Mouse (Mus musculus) cerebral cortex, adult 2 months (tissue): ENCODE measurements around the gene Etaa1.

Source experiments
- WGBS: fragments of 180-500 bp; shearing (Covaris S2); methylation state at CpG from one replicate; pipeline ENCODE4 v1.1.7; 2018; 5-methylcytosine and 5-hydroxymethylcytosine counted together

The Etaa1 gene

DNA sequence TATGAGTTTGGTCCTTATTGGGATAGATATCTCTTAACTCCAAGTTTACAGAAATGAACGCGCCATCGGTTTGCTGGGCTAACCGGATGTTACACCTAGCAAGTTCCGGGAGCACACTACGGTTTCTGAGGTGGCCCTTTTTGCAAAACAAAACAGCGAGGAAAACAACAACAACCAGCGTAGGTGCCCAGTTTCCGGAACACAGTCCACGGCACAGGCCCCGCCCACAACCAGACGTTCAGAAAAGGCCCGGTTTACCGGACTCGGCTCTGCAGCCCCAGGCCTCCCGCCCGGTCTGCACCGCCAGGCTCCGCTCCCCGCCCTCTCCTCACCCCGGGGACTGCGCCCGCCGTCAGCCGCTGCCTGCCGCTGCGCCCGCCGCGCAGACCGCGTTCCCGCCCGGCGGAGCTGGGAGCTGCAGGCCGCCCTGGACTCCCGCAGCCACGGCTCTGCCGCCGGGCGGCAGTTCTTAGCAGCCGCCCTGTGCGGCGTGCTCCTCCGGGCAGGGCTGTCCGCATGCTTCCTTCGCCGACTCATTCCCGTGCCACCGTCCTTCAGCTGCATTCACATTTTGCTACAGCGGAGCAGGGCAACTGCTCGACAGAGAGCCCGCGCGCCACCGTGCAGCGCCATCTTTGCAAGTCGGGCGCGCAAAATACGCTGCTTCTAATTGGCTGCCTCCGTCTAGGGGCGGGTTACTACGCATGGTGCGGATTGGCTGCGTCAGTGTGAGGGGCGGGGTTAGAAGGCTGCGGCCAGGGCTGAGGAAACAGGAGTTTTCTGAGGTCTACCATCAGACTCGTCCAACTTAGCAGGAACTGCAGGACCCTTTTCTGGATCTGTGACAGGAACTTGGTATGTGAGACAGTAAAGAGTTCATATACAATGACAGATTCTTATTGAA lies at the start of gene Etaa1:
Gene Etaa1 (minus strand): TSS at position 645 of the 904 bp plus-strand sequence.
- WGBS = under 1% methylated on average over 69 of the region's 69 CpGs

GRCm38 (mm10) chr11:17994151-17994550 lies 40.5 kb upstream of the Etaa1 start:
- WGBS = 79% methylated on average over 3 of the region's 3 CpGs

DNA sequence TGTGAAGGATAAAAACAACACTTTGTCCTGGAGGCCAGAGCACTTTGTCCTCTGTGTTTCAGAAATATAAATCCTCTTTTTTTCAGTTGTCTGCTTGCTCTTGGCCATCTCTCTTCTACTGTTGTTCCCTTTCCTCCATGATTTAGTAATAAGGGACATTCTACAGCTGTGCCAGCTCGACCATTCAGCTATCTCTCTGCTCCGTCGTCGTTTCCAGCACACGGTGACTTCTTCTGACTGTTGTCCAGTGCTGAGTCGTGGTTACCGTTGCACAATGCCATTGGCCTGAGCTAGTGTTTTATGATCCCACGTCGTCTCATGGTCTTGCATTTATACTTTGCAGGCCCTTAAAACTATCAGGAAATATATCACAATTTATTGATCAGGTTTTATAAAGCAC lies 38.6 kb upstream of the Etaa1 start:
- WGBS = 86% methylated on average over 9 of the region's 9 CpGs

DNA sequence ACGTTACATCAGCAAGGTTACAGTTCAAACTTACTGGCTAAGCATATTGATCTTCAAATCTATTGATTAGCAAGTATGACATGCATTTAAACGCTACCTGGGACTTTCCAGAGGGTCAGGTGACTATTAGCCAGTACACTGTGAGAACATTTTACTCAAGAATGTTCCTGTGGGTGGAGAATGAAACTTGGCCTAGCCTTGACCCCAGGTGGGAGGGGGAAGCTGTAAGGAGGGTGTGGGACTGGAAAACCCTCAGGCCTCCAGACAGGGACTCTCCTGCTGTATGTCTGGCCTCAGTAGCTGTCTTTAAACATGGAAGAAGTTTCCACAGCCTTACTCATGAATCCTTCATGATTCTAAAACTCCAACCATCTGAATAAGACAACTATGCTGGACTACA lies 29.7 kb upstream of the Etaa1 start:
- WGBS = 92% methylated on average over 2 of the region's 2 CpGs

DNA sequence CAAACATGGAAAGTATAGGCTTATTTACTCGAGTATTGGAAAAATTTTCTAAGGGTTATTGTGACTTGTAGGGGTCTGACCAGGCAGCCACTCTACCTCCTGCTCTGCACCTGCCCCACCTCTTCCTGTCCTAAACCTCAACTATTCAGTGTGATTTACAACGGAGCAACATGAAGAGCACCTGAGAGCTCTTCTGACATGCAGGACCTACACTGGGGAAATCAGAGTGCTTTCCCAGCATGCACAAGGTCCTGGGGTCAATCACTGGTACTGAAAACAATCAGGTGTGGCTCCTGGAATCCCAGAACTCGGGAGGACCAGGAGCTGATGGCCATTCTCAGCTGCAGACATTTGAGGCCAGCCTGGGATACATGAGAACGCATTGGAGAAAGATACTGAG lies 27.6 kb upstream of the Etaa1 start:
- WGBS = 74% methylated on average over 4 of the region's 4 CpGs

- 75% methylated on average over 3 of the region's 3 CpGs for WGBS
These were observed 21.9 kb upstream of the Etaa1 start for GRCm38 (mm10) chr11:17975581-17975980.

- WGBS = 1% methylated on average over 3 of the region's 3 CpGs
These were observed 884 bp downstream of the Etaa1 start for GRCm38 (mm10) chr11:17952791-17953190.

DNA sequence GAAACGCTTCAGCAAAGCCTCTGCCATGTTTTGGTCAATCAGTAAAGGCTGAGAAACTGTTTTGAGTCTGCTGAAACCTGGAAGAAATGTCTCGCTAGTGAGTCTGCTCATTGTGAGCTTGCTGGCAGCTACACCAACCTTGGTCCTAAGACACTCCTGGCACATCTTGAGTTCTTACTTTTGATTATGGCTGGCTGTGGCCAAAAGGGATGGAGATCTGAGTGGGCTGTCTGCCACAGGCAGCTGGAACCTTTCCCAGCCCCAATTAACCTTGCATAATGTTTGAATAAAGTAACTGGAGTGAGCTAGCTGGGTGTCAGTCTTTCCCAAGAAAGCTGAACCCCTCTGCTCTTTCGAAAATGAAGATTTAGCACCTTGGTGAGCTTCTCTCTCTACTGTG lies 2.3 kb downstream of the Etaa1 start:
- WGBS = 55% methylated on average over 3 of the region's 3 CpGs

GRCm38 (mm10) chr11:17939168-17939567 lies 14.5 kb downstream of the Etaa1 start:
- 84% methylated on average over 1 of the region's 1 CpGs for WGBS

- 66% methylated on average over 4 of the region's 4 CpGs for WGBS
These were observed 35.8 kb downstream of the Etaa1 start for GRCm38 (mm10) chr11:17917905-17918304.

DNA sequence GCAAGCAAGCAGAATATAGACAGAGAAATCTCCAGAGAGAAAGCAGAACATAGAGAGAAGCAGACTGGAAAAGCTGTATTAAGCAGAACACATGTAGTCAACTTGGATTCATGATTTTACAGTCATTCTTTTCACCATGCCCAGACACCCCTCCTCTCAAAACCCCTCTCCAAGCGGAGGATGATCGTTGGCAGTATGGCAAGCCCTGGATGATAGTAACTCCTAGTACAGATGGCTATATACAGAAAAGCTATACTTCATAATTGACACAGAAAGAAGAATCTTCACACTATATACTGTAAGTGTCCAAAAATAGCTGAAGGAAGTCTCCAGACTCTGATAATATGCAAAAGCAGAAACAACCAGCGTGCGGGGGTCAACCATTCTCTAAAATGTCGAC lies 36.6 kb downstream of the Etaa1 start:
- WGBS = 54% methylated on average over 5 of the region's 5 CpGs

- 98% methylated on average over 1 of the region's 1 CpGs for WGBS
These were observed 37.2 kb downstream of the Etaa1 start for GRCm38 (mm10) chr11:17916486-17916885.

DNA sequence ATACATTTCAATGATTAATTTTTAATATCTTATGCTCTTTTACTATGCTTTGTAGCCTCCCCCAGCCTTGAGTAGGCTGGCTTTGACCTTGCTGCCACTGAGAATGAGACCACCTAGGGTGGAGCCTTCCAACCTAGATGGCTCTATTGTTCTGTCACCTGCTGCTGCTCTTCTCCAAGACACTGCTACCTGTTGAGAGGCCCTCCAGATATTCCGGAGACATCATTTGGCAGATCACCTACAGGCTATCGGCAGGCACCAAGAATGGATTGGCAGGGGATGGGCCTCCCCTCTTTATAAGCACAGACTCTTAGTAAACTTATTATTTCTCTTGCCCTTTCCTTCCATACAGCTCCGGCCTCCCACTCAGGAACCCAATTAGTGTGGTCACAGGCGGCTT lies 52.7 kb downstream of the Etaa1 start:
- WGBS = 86% methylated on average over 4 of the region's 4 CpGs
